Mouse (Mus musculus) urinary bladder, postnatal 4 days (tissue): ENCODE results near the gene Tekt1.
A peak's percentile ranks its signal among the peaks of the same experiment; 100 is the strongest.
"Not testable (repeated sequence)": the region's sequence is repeated elsewhere in the genome, so short reads cannot be mapped to it uniquely, and the experiment has no call there.

Experiments
- DNase-seq, 2 experiments: peaks; one replicate each; pipeline ENCODE4 v3.0.0; 2021 to 2022; ENCODE audit warnings: low spot score in 2 of 2

Tekt1 gene

GRCm38 (mm10) chr11:72389407-72390142 is 27.3 kb upstream of the Tekt1 start:
- peak in 1 of 2 experiments; percentile 28 for DNase-seq

GRCm38 (mm10) chr11:72388113-72388529 is 25.9 kb upstream of the Tekt1 start:
- DNase-seq = no peak

- no peak for DNase-seq
These were observed 17.1 kb upstream of the Tekt1 start for GRCm38 (mm10) chr11:72379351-72379750.

GRCm38 (mm10) chr11:72378222-72378621 is 16.0 kb upstream of the Tekt1 start:
- no peak for DNase-seq

- no peak for DNase-seq
These were observed 14.3 kb upstream of the Tekt1 start for GRCm38 (mm10) chr11:72376562-72376961.

GRCm38 (mm10) chr11:72369904-72370672 is 7.8 kb upstream of the Tekt1 start:
- DNase-seq = no peak

GRCm38 (mm10) chr11:72367934-72368674 is 5.9 kb upstream of the Tekt1 start:
- no peak for DNase-seq

- no peak for DNase-seq
These were observed 3.9 kb upstream of the Tekt1 start for GRCm38 (mm10) chr11:72366126-72366525.

- DNase-seq = no peak
These were observed 2.3 kb upstream of the Tekt1 start for GRCm38 (mm10) chr11:72364526-72364925.

GRCm38 (mm10) chr11:72363523-72364240 is 1.4 kb upstream of the Tekt1 start:
- DNase-seq = no peak

- peak in 1 of 2 experiments; percentile 74 for DNase-seq
These were observed 576 bp downstream of the Tekt1 start for GRCm38 (mm10) chr11:72361385-72362346.

- DNase-seq = peak; percentile 53 to 82
These were observed 7.1 kb downstream of the Tekt1 start for GRCm38 (mm10) chr11:72354971-72355728.

- DNase-seq = no peak
These were observed 9.1 kb downstream of the Tekt1 start for GRCm38 (mm10) chr11:72353186-72353585.

- DNase-seq = no peak
These were observed 10.0 kb downstream of the Tekt1 start for GRCm38 (mm10) chr11:72352272-72352671.

GRCm38 (mm10) chr11:72349652-72350051 is 12.6 kb downstream of the Tekt1 start:
- DNase-seq = no peak

GRCm38 (mm10) chr11:72349016-72349415 is 13.2 kb downstream of the Tekt1 start:
- DNase-seq = no peak

GRCm38 (mm10) chr11:72348563-72348962 is 13.7 kb downstream of the Tekt1 start:
- DNase-seq = no peak

GRCm38 (mm10) chr11:72344486-72344885 is 17.8 kb downstream of the Tekt1 start:
- DNase-seq = no peak

- DNase-seq = peak in 1 of 2 experiments; percentile 68
These were observed 18.3 kb downstream of the Tekt1 start for GRCm38 (mm10) chr11:72343904-72344303.

GRCm38 (mm10) chr11:72343238-72343625 is 19.0 kb downstream of the Tekt1 start:
- DNase-seq = not testable (repeated sequence)
